Mouse (Mus musculus): ENCODE measurements around the gene Slc26a11.
A peak's percentile ranks its signal among the peaks of the same experiment; 100 is the strongest.

The Slc26a11 gene

GRCm38 (mm10) chr11:119402501-119403160 lies 47.3 kb downstream of the Slc26a11 start:
- no peak for DNase-seq (ENCODE audit: low spot score in 2 of 2)

- peak; percentile 53 to 78 for DNase-seq (ENCODE audit: low spot score in 2 of 2)
Measured at GRCm38 (mm10) chr11:119404627-119405026, 49.3 kb downstream of the Slc26a11 start.

GRCm38 (mm10) chr11:119407381-119407780 lies 52.0 kb downstream of the Slc26a11 start:
- no peak for DNase-seq (ENCODE audit: low spot score in 2 of 2)

- DNase-seq (ENCODE audit: low spot score in 2 of 2), result no peak
Measured at GRCm38 (mm10) chr11:119407977-119408376, 52.6 kb downstream of the Slc26a11 start.

- no peak for DNase-seq (ENCODE audit: low spot score in 2 of 2)
Measured at GRCm38 (mm10) chr11:119419327-119420118, 64.2 kb downstream of the Slc26a11 start.

- no peak for DNase-seq (ENCODE audit: low spot score in 2 of 2)
Measured at GRCm38 (mm10) chr11:119420426-119420825, 65.1 kb downstream of the Slc26a11 start.

- DNase-seq (ENCODE audit: low spot score in 2 of 2), result no peak
Measured at GRCm38 (mm10) chr11:119427431-119427830, 72.1 kb downstream of the Slc26a11 start.

- no peak for DNase-seq (ENCODE audit: low spot score in 2 of 2)
Measured at GRCm38 (mm10) chr11:119427986-119428385, 72.6 kb downstream of the Slc26a11 start.

GRCm38 (mm10) chr11:119428649-119429136 lies 73.3 kb downstream of the Slc26a11 start:
- peak; percentile 71 to 84 for DNase-seq (ENCODE audit: low spot score in 2 of 2)
